Mouse (Mus musculus) T-helper 17 cell (primary cell): Measurements from ENCODE around the gene Kif2b.

ENCODE experiments used
- in situ Hi-C, 2 experiments: fragments of 300-600 bp; cut with MboI, MseI; formaldehyde crosslinking; loops; 1 replicate in 1 of 2; 2 replicates in 1 of 2; pipeline ENCODE4 v1.15.1; 2025; ENCODE audit warnings: high pct_unique_total_duplicates in 2 of 2

The Kif2b gene

DNA sequence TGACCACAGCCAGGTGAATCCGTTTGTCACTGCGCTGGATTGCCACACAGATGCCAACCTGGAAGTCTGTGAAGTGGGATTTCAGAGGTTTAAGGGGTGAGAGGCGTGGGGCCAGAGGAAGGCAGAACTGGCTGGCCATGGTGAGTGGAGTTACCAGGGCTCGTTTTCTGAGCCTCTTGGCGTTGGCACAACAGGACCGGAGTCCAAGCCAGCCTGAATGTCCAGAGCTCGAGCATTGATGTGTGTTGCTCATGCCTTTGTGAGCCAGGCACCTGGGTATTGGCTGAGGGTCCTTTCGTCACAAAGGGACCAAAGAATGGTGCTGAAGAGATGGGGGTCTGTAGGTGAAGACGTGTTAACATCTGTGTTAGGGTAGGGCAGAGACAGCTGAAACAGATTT, at the start of gene Kif2b:
Kif2b (minus strand) TSS at position 242 of the 400 bp plus-strand sequence.
- in situ Hi-C loops = loop anchor here in 1 of 2 experiments (10.0 kb wide), 1 partner anchor 1453 kb away; no protein-coding TSS in a partner anchor

DNA sequence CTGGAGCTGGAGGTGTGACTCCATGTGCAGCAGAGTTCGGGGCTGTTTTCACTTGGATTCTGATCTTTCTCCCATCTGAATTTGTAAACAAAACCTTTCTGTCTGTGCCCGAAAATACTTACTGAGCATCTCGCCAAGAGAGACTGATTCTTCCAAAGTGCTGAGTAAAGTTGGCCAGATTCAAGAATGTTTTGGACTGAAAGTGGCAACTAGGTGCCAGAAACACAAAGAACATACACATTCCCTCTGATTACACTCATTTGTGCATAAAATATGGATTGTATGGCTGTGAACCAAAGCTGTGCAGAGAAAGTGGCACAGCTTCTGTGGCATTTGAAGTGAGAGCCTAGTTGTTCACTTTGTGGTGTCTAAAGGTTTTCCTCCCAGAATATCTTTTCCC, 15.7 kb upstream of the Kif2b start:
- in situ Hi-C loops = no loop called here

DNA sequence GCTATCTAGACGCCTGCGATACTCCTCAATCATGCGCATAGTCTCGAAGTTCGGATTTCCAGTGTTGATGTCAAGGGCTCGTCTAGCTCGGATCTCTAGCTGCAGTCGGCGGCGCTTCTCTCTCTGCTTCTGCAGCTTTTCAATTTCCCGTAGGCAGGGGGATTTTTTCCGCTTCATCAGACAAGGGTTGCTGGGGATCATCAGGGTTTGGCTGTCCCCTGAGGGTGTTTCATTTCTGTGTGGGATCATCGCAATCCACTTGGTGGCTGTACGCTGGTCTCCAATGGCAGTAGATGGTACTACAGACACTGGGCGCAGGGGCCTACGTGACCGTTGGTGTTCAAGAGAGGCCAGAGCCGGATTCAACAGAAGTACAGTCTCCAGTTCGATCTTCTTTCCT, 502 bp downstream of the Kif2b start:
- in situ Hi-C loops = loop anchor here in 1 of 2 experiments (10.0 kb wide), 1 partner anchor 1452 kb away; no protein-coding TSS in a partner anchor

DNA sequence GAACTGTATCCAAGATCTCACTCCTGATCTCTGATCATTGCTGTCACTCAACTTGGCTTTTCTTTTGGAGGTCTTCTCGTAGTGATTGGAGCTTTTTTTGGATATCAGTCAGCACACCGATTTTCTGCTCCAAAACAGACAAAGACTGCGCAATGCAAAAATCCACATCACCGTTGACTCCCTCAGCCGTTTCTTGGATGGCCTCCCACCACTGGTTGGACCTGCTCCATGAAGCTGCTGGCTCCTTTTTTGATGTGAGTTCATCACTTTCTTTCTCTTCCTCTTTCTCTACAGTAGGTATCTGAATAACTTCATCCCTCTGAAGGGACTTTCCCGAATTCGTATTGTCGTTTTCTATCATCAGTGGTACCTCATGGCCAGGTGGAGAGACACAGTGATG, 2.0 kb downstream of the Kif2b start:
- in situ Hi-C loops = loop anchor here in 1 of 2 experiments (10.0 kb wide), 1 partner anchor 1451 kb away; no protein-coding TSS in a partner anchor

DNA sequence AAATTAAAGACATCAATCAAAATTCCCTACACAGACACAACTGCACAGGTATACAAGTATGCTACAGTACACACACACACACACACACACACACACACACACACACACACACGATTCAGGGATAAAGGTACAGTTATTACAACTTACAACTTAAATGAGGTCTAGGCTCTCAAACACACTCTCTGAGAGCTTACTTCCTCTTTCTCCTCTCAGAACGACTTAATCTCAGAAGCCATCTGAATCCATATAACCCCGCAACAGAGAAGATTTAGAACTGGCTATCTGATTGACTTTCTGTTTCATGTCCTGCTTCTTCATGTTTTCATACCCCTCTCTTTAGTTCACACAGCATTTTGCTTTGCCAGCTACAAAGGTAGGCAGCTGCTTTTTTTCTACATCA, 2.9 kb downstream of the Kif2b start:
- in situ Hi-C loops = loop anchor here in 1 of 2 experiments (10.0 kb wide), 1 partner anchor 1450 kb away; no protein-coding TSS in a partner anchor

DNA sequence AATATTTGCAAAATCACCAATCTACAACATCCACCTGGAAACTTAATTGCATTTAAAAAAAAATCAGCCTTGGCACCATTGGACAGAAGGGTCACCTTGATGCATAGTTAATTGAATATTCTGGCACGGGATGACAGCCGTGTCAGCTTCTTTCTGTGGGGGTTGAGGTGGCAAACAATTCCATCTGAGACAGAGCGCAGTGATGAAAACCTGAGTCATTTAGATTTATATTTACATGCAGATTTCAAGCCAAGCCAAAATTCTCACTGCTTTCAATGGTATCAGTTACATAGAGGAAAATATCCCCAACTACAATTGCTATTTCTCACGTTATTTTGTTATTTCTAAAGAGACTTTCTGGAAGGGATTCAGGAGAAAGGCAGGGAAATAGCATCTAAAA, 46.6 kb downstream of the Kif2b start:
- in situ Hi-C loops = no loop called here
